Mouse (Mus musculus) naive thymus-derived CD4-positive, alpha-beta T cell, adult 2 months (primary cell): Measurements from ENCODE around the gene Hexim1.
A peak's percentile ranks its signal among the peaks of the same experiment; 100 is the strongest.

Source experiments
- DNase-seq: peaks from one replicate; pipeline ENCODE4 v3.0.0-alpha.2; 2011; ENCODE audit warnings: low read depth

The Hexim1 gene

GRCm38 (mm10) chr11:103118866-103119265, 2.8 kb downstream of the Hexim1 start:
- DNase-seq, result no peak

DNA sequence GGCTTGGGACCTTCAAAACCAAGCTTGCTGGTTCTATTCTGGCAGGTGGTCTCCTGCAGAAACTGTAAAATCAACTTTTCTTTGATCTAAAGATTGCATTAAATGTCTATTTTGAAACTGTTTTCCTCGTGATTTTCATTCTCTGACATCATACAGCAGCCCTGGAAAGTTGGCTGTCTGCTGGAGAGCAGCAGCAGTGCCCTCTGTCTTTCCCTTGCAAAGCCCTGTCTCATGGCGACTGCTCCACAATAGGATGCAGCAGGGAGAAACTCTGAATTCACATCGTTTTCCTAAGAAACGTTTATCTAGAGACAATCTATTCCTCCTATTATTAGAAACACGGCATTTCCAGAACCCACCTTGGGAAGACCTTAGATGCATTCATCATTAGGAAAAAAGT, 3.6 kb downstream of the Hexim1 start:
- no peak for DNase-seq

DNA sequence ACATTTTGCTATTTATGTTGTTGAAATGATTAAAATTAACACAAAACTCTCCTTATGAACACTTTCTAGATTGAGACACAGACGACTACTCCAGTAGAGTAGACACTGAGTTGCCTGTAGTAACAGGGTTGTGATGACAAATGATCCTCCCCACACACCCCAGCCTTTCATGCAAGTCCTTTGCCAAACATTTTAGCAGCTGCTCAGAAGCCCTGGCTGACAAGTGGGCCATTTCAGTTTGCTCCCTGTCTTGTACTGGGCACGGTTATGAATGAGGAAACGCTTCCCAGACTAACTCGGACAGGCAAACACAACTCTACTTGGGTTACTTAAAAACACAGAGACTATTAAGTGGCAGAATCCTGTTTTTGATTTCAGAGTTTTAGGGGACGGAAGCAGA, 4.3 kb downstream of the Hexim1 start:
- DNase-seq, result no peak

DNA sequence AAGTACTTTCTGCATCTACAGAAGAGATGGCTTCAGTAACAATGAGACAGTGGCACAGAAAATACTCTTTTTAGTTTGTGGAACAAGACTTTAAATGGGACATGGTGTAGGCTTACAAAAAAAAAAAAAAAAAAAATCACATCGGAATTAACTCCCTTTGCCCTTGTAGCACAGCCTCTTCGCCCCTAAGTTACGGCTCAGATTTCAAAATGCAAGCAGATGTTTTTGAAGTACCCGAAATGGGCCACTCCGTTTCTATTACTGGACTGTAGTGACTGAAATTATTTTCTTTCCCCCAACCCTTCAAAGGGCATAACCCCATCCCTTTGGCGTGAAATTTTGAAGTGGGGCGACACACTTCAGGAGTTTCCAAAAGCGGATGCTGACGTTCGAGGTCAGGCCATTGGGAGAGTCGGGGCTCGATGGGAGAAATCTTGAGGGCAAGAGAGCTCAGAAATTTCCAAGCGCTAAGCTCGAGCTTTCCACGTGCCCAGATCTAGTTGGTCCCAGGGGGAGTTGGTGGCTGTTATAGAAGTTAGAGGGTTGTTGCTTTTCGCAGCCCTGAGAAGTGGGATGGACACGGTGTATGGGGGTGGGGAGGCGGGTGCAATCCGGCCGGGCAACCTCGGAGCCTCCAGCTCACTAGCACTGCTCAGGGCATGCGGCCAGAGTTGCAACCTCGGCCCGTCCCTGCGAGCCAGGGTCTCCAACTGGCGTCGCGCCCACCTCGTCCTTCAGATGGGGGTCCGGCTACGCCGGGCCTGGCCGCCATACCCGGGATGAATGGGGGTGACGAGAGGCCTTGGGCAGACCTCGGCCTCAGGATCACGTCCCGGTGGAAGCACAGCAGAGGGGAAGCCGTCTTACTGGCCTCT, 15.9 kb downstream of the Hexim1 start, which contains the start of gene Hexim2:
Hexim2 (plus strand) TSS at position 729 of the 875 bp plus-strand sequence.
- DNase-seq, result peak; percentile 43

DNA sequence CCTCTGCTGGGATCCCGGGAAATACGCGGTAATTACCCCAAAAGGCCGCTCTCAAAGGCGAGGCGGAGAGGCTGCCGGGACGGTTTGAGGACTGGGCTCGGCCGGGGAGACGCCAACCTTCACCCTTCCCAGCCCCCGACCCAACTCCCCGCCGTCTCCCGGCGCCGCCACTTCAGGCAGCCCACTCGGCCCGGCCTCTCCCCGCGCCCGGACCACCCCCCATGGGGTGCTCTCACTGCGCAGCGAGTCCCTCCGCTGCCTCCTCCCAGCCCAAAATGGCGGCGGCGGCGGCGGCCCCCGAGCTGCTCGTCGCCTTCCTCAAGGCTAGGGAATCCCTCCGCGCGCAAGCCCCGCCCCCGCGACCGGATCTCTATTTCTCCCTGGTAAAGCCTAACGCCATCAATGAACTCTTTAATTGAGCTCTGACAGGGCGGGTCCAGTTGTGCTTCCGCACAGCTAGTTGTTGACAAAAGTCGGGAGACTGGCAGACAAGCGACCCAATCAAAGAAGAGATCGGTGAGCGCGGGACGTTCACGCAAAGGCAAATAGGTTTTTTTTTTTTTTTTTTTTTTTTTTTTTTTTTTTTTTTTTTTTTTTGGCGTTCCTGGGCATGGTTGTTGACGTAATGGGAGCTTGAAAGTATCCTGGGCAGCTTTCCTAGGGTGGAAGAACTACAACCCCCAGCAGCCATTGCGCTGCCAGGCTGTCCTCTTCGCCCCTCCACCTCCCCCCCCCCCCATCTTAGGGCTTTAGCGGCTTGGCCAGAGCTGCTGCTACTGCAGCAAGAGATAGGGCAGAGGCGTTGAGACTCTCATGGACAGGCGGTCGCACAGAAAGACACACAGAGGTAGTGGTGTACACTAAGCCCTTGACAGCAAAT, 16.8 kb downstream of the Hexim1 start:
- peak; percentile 100 for DNase-seq

DNA sequence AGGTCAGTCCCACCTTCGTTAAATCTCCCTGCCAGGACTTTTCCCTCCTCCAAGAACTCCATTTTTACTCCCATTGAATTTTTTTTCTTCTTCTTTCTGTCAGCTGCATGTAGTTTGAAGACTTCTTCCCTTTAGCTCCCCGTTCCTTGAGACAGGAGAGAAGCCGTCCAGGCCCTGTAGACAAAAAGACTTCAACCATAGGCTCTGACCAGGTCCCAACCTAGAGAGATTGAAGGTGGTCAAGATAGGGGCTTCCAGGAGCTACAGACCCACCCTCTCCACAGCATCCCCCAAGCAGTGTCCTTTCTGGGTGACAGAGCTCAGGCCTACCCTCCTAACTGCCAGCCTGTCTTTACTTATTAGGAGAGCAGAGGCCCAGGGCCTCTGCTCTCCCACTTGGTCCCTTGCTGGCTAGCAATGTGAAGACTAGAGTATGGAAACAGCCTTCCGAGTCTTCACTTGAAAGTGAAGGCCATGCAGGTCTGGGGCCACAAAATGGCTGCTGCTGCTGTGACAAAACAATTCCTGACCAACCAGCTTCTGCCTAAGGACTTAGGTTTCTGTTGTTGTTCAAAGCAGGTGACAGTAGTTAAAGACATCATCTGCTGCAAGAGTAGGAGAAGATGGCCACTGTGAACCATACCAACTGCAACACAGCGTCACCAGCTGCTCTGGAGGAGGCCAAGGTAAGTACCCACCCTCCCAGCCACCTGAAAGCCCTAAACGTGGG, 17.6 kb downstream of the Hexim1 start:
- no peak for DNase-seq

GRCm38 (mm10) chr11:103134221-103134620, 18.2 kb downstream of the Hexim1 start:
- no peak for DNase-seq

DNA sequence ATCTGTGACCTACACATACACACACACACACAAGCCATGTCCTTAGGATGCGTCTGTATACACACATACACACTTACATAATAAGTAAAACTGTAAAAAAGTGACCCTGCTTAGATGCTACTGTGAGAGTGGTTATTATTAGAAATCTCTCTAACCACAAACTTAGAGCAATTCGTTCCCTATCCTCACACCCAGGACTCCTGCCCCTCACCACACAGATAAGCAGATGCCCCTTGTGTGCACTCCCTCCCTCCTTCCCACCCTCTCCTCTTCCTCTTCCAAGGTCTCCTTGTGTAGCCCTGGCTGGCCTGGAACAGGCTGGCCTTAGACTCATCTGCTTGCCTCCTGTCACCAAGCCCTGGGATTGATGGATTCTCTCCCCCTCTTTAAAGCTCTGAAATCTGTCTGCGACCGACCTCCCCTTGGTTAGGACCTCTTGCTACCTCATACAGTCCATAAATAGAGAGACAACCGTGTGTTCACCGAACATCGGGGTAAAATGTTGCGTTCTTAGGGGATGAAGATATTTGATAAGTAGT, 20.1 kb downstream of the Hexim1 start:
- DNase-seq, result no peak

GRCm38 (mm10) chr11:103139951-103140762, 24.1 kb downstream of the Hexim1 start:
- no peak for DNase-seq

GRCm38 (mm10) chr11:103140763-103141100, 24.7 kb downstream of the Hexim1 start:
- DNase-seq, result no peak

GRCm38 (mm10) chr11:103141101-103141943, 25.3 kb downstream of the Hexim1 start:
- no peak for DNase-seq

DNA sequence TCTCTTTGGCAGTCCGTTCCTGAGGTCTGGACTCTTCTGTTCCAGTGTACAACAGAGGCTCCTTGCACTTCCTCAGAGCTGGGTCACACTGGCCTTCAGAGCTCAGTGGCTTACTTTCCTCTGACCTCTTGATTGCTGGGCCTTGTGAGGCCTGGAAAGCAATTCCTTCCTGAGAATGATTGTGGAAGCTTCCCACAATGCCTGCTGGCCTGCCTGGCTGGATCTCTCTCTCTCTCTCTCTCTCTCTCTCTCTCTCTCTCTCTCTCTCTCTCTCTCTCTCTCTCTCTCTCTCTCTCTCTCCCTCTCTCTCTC, 25.9 kb downstream of the Hexim1 start:
- DNase-seq, result peak; percentile 51

- peak; percentile 87 for DNase-seq
Observed at GRCm38 (mm10) chr11:103142441-103143182, 26.6 kb downstream of the Hexim1 start.

- DNase-seq, result no peak
Observed at GRCm38 (mm10) chr11:103144309-103145285, 28.6 kb downstream of the Hexim1 start.

DNA sequence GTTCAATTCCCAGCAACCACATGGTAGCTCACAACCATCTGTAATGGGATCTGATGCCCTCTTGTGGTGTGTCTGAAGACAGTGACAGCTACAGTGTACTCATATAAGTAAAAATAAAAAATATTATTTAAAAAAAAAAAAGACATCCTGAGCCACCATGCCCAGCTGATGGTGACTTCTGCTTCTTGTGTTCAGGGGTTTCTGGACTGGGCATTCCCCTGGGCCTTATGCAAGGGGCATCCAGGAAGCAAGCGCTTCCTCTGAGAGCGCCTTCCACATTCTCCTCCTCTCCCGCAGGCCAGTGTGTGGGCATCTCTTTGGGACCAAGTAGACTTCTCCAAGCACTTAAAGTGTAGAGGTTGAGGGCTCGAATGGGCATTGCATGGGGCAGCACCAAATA, 30.4 kb downstream of the Hexim1 start:
- no peak for DNase-seq

DNA sequence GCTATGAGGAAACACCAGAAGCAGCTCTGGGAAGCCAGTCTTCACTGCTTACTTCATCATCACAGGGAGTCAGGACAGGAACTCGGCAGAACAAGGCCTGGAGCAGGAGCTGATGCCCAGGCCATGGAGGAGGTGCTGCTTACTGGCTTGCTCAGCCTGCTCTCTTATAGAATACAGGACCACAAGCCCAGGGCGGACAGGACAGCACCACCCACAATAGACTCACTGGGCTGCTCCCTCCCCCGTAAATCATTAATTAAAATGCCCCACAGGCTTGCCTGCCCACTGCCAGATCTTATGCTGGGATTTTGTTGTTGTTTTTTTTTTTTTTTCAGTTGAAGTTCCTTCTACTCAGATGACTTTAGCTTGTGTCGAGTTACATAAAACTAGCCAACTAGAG, 31.7 kb downstream of the Hexim1 start:
- DNase-seq, result no peak

DNA sequence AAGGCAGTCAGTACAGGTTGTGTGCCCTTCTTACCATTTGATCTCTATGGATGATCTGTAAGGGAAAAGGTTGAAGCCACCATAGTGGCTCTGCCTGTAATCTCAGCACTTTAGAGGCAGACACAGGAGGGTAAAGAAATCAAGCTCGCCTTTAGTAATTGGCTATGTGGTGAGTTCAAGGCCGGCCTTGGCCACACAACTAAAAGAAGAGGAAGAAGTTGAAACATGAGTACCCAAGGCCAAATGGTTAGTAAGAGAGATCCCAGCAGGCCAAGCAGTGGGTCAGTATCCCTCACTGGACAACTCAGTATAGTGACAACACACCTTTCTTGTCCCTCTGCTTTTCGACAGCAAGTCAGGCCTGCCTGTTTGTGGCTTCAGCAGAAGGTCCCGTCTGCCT, 33.7 kb downstream of the Hexim1 start:
- DNase-seq, result no peak
